Mouse (Mus musculus) hindbrain, embryonic 14.5 days (tissue): ENCODE data around the gene Tnrc6b. TPM values are rescaled to one million over a fixed set of nuclear protein-coding genes. Genes with fewer than 3 reads are reported as not detected.

ENCODE experiments used
- ATAC-seq: fragments of 200-750 bp; cut with Nextera tagmentation; 2 replicates; pipeline ENCODE4 v1.8.0; 2017; ENCODE audit warnings: moderate number of reproducible peaks, mild to moderate bottlenecking, moderate TSS enrichment, moderate library complexity; ENCODE audit not compliant: low FRiP score
- DNase-seq: peaks from one replicate; pipeline ENCODE4 v3.0.0-alpha.2; 2015; ENCODE audit warnings: low spot score
- H3K27ac ChIP-seq: fragments of 300-500 bp; sonication (generic); 2 replicates; pipeline ENCODE4 v1.5.1; 2014; ENCODE audit warnings: mild to moderate bottlenecking, moderate library complexity
- H3K27me3 ChIP-seq: fragments of 300-500 bp; sonication (generic); 2 replicates; pipeline ENCODE4 v1.6.1; 2014; ENCODE audit warnings: mild to moderate bottlenecking, low read length, mixed read lengths; ENCODE audit not compliant: control insufficient read depth, insufficient read depth
- H3K36me3 ChIP-seq: fragments of 300-500 bp; sonication (generic); replicated peaks from 2 replicates; pipeline ENCODE4 v1.6.1; 2014; ENCODE audit not compliant: control insufficient read depth, insufficient read depth
- H3K4me1 ChIP-seq: fragments of 300-500 bp; sonication (generic); replicated peaks from 2 replicates; pipeline ENCODE4 v1.6.1; 2014; ENCODE audit warnings: antibody characterized with exemption, low read length, mixed read lengths; ENCODE audit not compliant: control insufficient read depth, insufficient read depth
- H3K4me2 ChIP-seq: fragments of 300-500 bp; sonication (generic); replicated peaks from 2 replicates; pipeline ENCODE4 v1.6.1; 2014; ENCODE audit warnings: mild to moderate bottlenecking, moderate library complexity
- H3K4me3 ChIP-seq: fragments of 300-500 bp; sonication (generic); replicated peaks from 2 replicates; pipeline ENCODE4 v1.5.1; 2014; ENCODE audit warnings: mild to moderate bottlenecking, low read length
- H3K9ac ChIP-seq: fragments of 300-500 bp; sonication (generic); 2 replicates; pipeline ENCODE4 v1.6.1; 2014
- H3K9me3 ChIP-seq: fragments of 300-500 bp; sonication (generic); 2 replicates; pipeline ENCODE4 v1.6.1; 2016; ENCODE audit warnings: low read length; ENCODE audit not compliant: control insufficient read depth
- WGBS: fragments of 180-500 bp; shearing (Covaris S2); extraction: QIAGEN DNeasy Blood & Tissue Kit; methylation state at CpG from one replicate; pipeline ENCODE4 v1.1.7; 2014; 5-methylcytosine and 5-hydroxymethylcytosine counted together
- polyA plus RNA-seq: library from polyadenylated mRNA; unstranded; fragments of >200 nt; fragmentation: Nextera tagmentation; extraction: Ambion mirVana; gene quantifications from 2 replicates; pipeline ENCODE4 v1.2.1, GENCODE M21; 2014

Gene Tnrc6b
- polyA plus RNA-seq, 1 experiment from 2014 or later, result 27.9 TPM

DNA sequence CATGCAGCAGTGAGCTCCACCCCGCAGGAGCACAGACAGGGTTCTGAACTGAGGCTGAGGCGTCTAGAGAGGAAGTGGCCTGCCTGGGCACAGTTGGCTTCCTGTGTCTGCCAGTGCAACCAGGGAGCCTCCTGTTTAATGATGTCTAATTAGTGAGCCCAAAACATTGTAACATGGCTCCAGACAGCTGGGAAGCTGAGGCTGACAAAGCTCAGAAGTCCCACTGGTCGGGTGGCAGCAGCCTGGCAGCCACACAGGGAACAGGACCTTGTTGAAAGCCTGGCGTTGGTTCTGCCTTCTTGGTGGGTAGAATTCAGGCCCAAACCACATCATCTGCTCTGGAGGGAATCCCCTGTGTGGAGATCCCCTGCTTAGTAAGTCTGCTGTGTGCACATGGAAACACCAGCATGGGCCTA lies 29.6 kb upstream of the Tnrc6b start:
- DNase-seq, result no peak
- Histone ChIP-seq H3K4me1 (peaks cover 36% of the 10 kb centered on the region), H3K27me3 (no peaks in the 10 kb centered on the region), H3K4me3 (no peak overlapping the region), H3K9me3 (no peaks in the 10 kb centered on the region), H3K4me2 (no peak overlapping the region), H3K9ac (no peak overlapping the region), H3K27ac (no peak overlapping the region), H3K36me3 (no peaks in the 10 kb centered on the region)
- 64% methylated on average over 4 of the region's 4 CpGs for WGBS
- no peak for ATAC-seq

- Histone ChIP-seq H3K4me1 (peaks cover 36% of the 10 kb centered on the region), H3K4me2 (no peak overlapping the region), H3K27me3 (no peaks in the 10 kb centered on the region), H3K4me3 (no peak overlapping the region), H3K9ac (no peak overlapping the region), H3K36me3 (no peaks in the 10 kb centered on the region), H3K27ac (no peak overlapping the region), H3K9me3 (no peaks in the 10 kb centered on the region)
- no peak for ATAC-seq
- 88% methylated on average over 8 of the region's 8 CpGs for WGBS
- no peak for DNase-seq
Observed at GRCm38 (mm10) chr15:80682343-80682742, 28.8 kb upstream of the Tnrc6b start.

GRCm38 (mm10) chr15:80683151-80683550 lies 28.0 kb upstream of the Tnrc6b start:
- Histone ChIP-seq H3K27me3 (no peaks in the 10 kb centered on the region), H3K9ac (no peak overlapping the region), H3K27ac (no peak overlapping the region), H3K4me2 (no peak overlapping the region), H3K4me3 (no peak overlapping the region), H3K9me3 (no peaks in the 10 kb centered on the region), H3K36me3 (no peaks in the 10 kb centered on the region), H3K4me1 (peaks cover 36% of the 10 kb centered on the region)
- ATAC-seq, result no peak
- no peak for DNase-seq
- 90% methylated on average over 6 of the region's 6 CpGs for WGBS

- Histone ChIP-seq H3K4me2 (no peak overlapping the region), H3K36me3 (no peaks in the 10 kb centered on the region), H3K9ac (no peak overlapping the region), H3K4me1 (peaks cover 32% of the 10 kb centered on the region), H3K9me3 (no peaks in the 10 kb centered on the region), H3K27ac (peak overlapping the region; percentile 41), H3K4me3 (no peak overlapping the region), H3K27me3 (no peaks in the 10 kb centered on the region)
- ATAC-seq, result no peak
- DNase-seq, result no peak
- 50% methylated on average over 3 of the region's 3 CpGs for WGBS
Observed at GRCm38 (mm10) chr15:80683990-80684389, 27.1 kb upstream of the Tnrc6b start.

- Histone ChIP-seq H3K27me3 (no peaks in the 10 kb centered on the region), H3K36me3 (no peaks in the 10 kb centered on the region), H3K27ac (peak overlapping the region; percentile 21; the same call in 1 of the 2 replicates), H3K4me1 (peaks cover 27% of the 10 kb centered on the region), H3K9me3 (no peaks in the 10 kb centered on the region), H3K4me2 (no peak overlapping the region), H3K4me3 (no peak overlapping the region), H3K9ac (no peak overlapping the region)
- no peak for ATAC-seq
- 18% methylated on average over 8 of the region's 8 CpGs for WGBS
- no peak for DNase-seq
Observed at GRCm38 (mm10) chr15:80684786-80685602, 26.1 kb upstream of the Tnrc6b start.

- Histone ChIP-seq H3K27ac (peak overlapping the region; percentile 21; the same call in 1 of the 2 replicates), H3K4me1 (peaks cover 27% of the 10 kb centered on the region), H3K9ac (no peak overlapping the region), H3K36me3 (no peaks in the 10 kb centered on the region), H3K4me3 (no peak overlapping the region), H3K27me3 (no peaks in the 10 kb centered on the region), H3K9me3 (no peaks in the 10 kb centered on the region), H3K4me2 (no peak overlapping the region; the same call in 1 of the 2 replicates)
- DNase-seq (no peak), ATAC-seq (peak; percentile 46; the same call in 1 of the 2 replicates)
- WGBS, result 26% methylated on average over 7 of the region's 7 CpGs
Observed at GRCm38 (mm10) chr15:80685603-80685895, 25.6 kb upstream of the Tnrc6b start.

DNA sequence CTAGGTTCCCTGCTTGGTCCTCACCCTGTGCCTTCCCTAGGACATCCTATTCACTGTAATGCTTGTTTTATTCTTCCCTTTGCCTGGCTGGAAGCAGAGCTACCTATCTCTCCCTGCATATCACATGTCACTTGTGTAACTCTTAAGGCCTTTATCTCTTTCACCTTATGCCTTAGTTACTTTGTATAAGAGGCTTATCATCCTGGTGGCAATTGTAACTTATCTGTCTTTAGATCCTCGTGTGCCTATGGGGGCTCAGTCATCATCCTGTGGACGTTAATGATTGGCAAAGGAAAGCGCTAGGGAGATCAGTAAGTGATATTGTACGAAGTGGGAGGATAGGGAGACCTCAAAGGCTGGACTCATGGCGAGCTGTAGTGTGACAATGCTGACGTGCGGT lies 22.6 kb upstream of the Tnrc6b start:
- Histone ChIP-seq H3K36me3 (no peaks in the 10 kb centered on the region), H3K4me3 (no peak overlapping the region), H3K9me3 (no peaks in the 10 kb centered on the region), H3K9ac (no peak overlapping the region), H3K4me1 (peaks cover 29% of the 10 kb centered on the region), H3K27me3 (no peaks in the 10 kb centered on the region), H3K4me2 (no peak overlapping the region), H3K27ac (no peak overlapping the region)
- 79% methylated on average over 7 of the region's 7 CpGs for WGBS
- ATAC-seq (no peak), DNase-seq (no peak)

GRCm38 (mm10) chr15:80693492-80693891 lies 17.6 kb upstream of the Tnrc6b start:
- H3K9me3 ChIP-seq, result no peaks in the 10 kb centered on the region
- peaks cover 18% of the 10 kb centered on the region for H3K4me1 ChIP-seq
- 36% methylated on average over 3 of the region's 3 CpGs for WGBS
- no peaks in the 10 kb centered on the region for H3K27me3 ChIP-seq
- no peak for DNase-seq
- H3K36me3 ChIP-seq, result no peaks in the 10 kb centered on the region
- no peak for ATAC-seq
- H3K27ac ChIP-seq, result no peak overlapping the region
- H3K4me2 ChIP-seq, result no peak overlapping the region
- H3K4me3 ChIP-seq, result no peak overlapping the region
- no peak overlapping the region for H3K9ac ChIP-seq

GRCm38 (mm10) chr15:80694125-80694910 lies 16.8 kb upstream of the Tnrc6b start:
- Histone ChIP-seq H3K27ac (no peak overlapping the region), H3K9me3 (no peaks in the 10 kb centered on the region), H3K36me3 (no peaks in the 10 kb centered on the region), H3K4me3 (no peak overlapping the region), H3K4me1 (peaks cover 18% of the 10 kb centered on the region), H3K4me2 (peak overlapping the region; percentile 39), H3K9ac (peak overlapping the region; percentile 45), H3K27me3 (no peaks in the 10 kb centered on the region)
- peak; percentile 64; the same call in 1 of the 2 replicates for ATAC-seq
- peak; percentile 83 for DNase-seq
- 21% methylated on average over 11 of the region's 11 CpGs for WGBS
